Mouse (Mus musculus): ENCODE results near the gene Rgs14.
A peak's percentile ranks its signal among the peaks of the same experiment; 100 is the strongest.

Gene Rgs14

DNA sequence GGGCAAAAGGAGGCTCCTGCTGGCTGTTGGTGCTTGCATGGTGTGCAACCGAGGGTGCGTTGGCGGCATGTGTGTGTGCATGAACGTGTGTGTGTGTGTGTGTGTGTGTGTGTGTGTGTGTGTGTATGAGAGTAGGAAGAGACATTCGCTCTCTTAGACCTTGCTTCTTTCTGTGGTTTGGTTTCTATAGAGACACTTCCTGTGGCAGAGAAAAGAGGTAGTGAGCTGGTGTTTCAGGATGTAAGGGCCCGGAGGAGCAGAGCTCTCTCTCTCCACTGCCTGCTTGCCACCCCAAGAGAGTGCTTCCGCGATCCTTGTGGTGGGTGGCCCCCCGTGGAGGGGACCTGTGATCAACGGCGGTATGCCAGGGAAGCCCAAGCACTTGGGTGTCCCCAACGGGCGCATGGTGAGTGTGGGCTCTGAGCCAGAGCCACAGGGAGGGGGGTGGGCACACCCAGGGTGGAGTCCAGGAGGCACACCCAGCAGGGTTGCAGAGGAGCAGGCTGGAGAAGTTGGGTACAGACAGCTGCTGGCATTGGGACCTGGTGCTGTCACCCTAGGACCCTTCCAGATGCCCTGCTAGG, at the start of gene Rgs14:
Gene Rgs14, plus strand, starts transcription at position 202 of the 584 bp plus-strand sequence.
- peak; percentile 90 for DNase-seq (ENCODE audit: low read depth, low spot score)

DNA sequence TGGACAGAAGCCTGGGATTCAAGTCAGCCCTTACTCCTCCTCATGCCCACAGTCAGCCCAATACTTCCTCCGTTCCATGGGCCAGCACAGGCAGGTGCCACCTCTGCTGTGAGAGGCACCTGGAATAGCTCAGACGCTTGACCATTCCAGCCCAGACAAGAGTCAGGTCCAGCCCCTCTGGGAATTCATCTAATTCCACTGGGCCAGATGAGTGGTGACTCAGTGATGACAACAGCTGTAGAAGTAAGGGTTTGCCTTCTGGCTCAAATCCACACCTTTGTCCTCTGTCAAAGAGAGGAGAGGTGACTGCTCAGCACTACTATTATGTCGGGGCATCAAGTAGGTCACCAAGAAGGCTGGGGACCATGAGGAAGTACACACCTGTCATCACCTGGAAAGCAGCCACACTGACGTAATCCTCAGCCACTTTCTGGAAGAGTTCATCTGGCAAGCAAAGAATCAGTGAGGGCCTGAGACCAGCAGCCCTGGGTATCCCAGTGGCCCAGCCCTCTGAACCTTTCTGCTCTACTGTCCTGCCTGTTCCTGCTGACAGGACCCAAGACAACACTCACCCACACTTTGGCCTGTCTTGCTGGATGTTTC, 49.5 kb upstream of the Rgs14 start, which contains the start of gene Prelid1:
Gene Prelid1, plus strand, starts transcription at position 570 of the 603 bp plus-strand sequence.
- no peak for DNase-seq (ENCODE audit: low read depth, low spot score)

- peak; percentile 94 for DNase-seq (ENCODE audit: low read depth, low spot score)
These were observed 48.0 kb upstream of the Rgs14 start, which contains the start of gene Rab24 for GRCm38 (mm10) chr13:55321434-55322129. TSS of gene Rab24 (minus strand) at chr13:55321946.

- DNase-seq (ENCODE audit: low read depth, low spot score) = peak; percentile 61
These were observed 47.3 kb upstream of the Rgs14 start for GRCm38 (mm10) chr13:55322130-55322825.

DNA sequence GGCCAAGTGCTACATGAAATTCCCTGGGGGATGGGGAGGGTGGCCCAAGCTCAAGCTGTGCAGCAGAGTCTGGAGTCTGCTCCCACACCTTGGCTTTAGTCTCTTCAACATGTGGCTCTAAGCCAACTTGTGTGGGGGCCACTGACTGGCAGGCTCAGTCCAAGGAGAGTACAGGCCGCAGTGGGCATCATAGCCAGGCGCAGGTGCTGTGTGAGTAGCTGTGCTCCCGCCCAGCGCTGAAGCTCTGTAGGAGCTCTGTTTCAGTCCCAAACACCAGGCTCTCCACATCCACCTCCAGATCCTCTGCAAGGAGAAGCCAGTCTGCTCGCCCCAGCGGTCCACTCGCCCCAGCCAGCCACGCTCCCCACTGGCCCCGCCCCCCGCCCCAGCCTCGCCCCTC, 43.9 kb upstream of the Rgs14 start:
- DNase-seq (ENCODE audit: low read depth, low spot score) = no peak

- no peak for DNase-seq (ENCODE audit: low read depth, low spot score)
These were observed 42.4 kb upstream of the Rgs14 start for GRCm38 (mm10) chr13:55327169-55327568.

- peak; percentile 95 for DNase-seq (ENCODE audit: low read depth, low spot score)
These were observed 41.9 kb upstream of the Rgs14 start for GRCm38 (mm10) chr13:55327633-55328032.

GRCm38 (mm10) chr13:55328171-55328570, 41.4 kb upstream of the Rgs14 start:
- peak; percentile 21 for DNase-seq (ENCODE audit: low read depth, low spot score)

GRCm38 (mm10) chr13:55328641-55329040, 40.9 kb upstream of the Rgs14 start:
- no peak for DNase-seq (ENCODE audit: low read depth, low spot score)

- no peak for DNase-seq (ENCODE audit: low read depth, low spot score)
These were observed 40.3 kb upstream of the Rgs14 start for GRCm38 (mm10) chr13:55329109-55329682.

- peak; percentile 91 for DNase-seq (ENCODE audit: low read depth, low spot score)
These were observed 39.6 kb upstream of the Rgs14 start, which contains the start of gene Mxd3 for GRCm38 (mm10) chr13:55329683-55330566. TSS of gene Mxd3 (minus strand) at chr13:55329823.

- no peak for DNase-seq (ENCODE audit: low read depth, low spot score)
These were observed 38.7 kb upstream of the Rgs14 start for GRCm38 (mm10) chr13:55330567-55331400.

DNA sequence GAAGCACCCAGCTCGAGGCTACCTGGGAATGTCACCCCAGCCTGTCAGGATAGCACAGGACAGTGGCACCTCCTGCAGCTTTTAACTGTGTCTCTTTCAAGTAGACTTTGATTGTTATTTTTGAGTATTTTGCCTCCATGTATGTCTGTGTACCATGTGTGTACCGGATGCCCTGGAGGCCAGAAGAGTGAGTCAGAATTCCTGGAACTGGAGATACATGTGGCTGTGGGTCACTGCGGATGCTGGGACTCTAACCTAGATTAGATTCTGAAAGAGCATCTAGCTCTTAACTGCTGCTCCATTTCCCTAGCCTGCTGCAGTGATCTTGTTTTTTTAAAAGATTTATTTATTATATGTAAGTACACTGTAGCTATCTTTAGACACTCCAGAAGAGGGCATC, 37.2 kb upstream of the Rgs14 start:
- no peak for DNase-seq (ENCODE audit: low read depth, low spot score)

DNA sequence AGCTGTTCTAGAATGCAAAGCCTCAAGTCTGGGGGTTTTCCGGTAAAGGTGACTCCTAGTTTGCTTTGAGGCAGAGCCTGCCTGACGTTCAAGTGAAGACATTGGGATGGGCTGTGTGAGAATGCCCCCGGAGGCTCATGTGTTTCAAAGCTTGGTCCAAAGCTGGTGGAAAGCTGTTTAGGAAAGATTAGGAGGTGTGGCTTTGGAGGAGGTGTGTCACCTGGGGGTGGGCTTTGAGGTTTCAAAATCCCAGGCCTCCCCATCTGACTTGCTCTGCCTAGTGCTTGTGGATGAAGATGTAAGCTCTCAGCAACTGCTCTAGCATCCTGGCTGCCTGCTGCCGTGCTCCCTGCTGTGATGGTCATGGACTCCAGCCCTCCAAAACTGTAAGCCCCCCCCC, 33.8 kb upstream of the Rgs14 start:
- DNase-seq (ENCODE audit: low read depth, low spot score) = no peak

GRCm38 (mm10) chr13:55337341-55337975, 32.1 kb upstream of the Rgs14 start:
- no peak for DNase-seq (ENCODE audit: low read depth, low spot score)

GRCm38 (mm10) chr13:55338131-55339054, 31.1 kb upstream of the Rgs14 start:
- DNase-seq (ENCODE audit: low read depth, low spot score) = no peak

- DNase-seq (ENCODE audit: low read depth, low spot score) = peak; percentile 61
These were observed 30.3 kb upstream of the Rgs14 start for GRCm38 (mm10) chr13:55339259-55339658.

DNA sequence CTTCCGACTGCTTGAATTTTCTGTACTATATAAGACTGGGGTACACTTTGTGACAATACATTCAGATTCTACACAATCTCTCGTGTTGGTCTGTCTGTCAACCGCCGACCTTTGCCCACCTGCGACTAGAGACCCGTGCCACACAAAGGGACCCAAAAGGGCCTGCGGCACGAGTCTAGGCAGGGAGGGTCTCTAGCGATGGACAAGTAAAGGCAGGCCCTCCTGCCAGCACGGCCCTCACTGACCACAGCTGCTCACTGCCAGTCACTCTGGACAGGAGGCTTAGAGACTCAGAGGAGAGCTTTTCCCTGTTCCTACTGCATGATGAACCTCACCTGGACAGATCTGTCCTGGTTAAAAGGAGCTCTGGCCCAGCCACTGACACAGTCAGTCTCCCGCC, 27.1 kb upstream of the Rgs14 start:
- no peak for DNase-seq (ENCODE audit: low read depth, low spot score)
